In genomic region chr10:21267452-21267851, GRCm38 (mm10) we compare ENCODE assay signal across 17 mouse cellular contexts.
"Had no signal": no experiment of that assay in that cellular context is flagged by ENCODE, and none has a peak within 500 bp of the region (broad histone marks: within the 10 kb centered on the region; RNA-seq: fewer than 3 reads in every experiment).

No protein-coding gene starts in this region.

- DNase-seq: lung, adult 18-20 months; lung, embryonic 14.5 days; lung, postnatal 10 days; lung, postnatal 4 days; midbrain, embryonic 14.5 days; right cerebral cortex, postnatal 14 days; thymus, adult 18-20 months; thymus, postnatal 14 days; thymus, postnatal 36 days had no signal

- H3K4me2 ChIP-seq: lung, embryonic 14.5 days; midbrain, embryonic 12.5 days; neural tube, embryonic 13.5 days; neural tube, embryonic 15.5 days; stomach, embryonic 15.5 days had no signal

- H3K36me3 ChIP-seq: midbrain, embryonic 10.5 days; midbrain, embryonic 12.5 days; neural tube, embryonic 13.5 days; neural tube, embryonic 15.5 days; stomach, embryonic 15.5 days had no signal

- H3K4me3 ChIP-seq: midbrain, embryonic 10.5 days; midbrain, embryonic 12.5 days; myocyte; neural tube, embryonic 13.5 days; neural tube, embryonic 15.5 days; stomach, embryonic 15.5 days had no signal

- H3K27ac ChIP-seq: midbrain, embryonic 10.5 days; midbrain, embryonic 12.5 days; neural tube, embryonic 13.5 days; neural tube, embryonic 15.5 days; stomach, embryonic 15.5 days; stomach, postnatal 0 days had no signal

- H3K27me3 ChIP-seq: midbrain, embryonic 12.5 days; neural tube, embryonic 13.5 days; neural tube, embryonic 15.5 days; stomach, embryonic 15.5 days had no signal

- H3K9me3 ChIP-seq: midbrain, embryonic 10.5 days; midbrain, embryonic 12.5 days; neural tube, embryonic 13.5 days; neural tube, embryonic 15.5 days; stomach, embryonic 15.5 days had no signal

- H3K9ac ChIP-seq: lung, embryonic 14.5 days; midbrain, embryonic 12.5 days; neural tube, embryonic 13.5 days; neural tube, embryonic 15.5 days; stomach, embryonic 15.5 days had no signal

- ATAC-seq: midbrain, embryonic 16.5 days had no signal

- H3K4me1 ChIP-seq: midbrain, embryonic 12.5 days; neural tube, embryonic 13.5 days; neural tube, embryonic 15.5 days; stomach, embryonic 15.5 days had no signal
